Mouse (Mus musculus) heart, postnatal 4 days (tissue): Measurements from ENCODE around the gene Cirbp. TPM values are rescaled to one million over a fixed set of nuclear protein-coding genes. Genes with fewer than 3 reads are reported as not detected.
"Not testable (repeated sequence)": the region's sequence is repeated elsewhere in the genome, so short reads cannot be mapped to it uniquely, and the experiment has no call there.

ENCODE experiments used
- DNase-seq: peaks from one replicate; pipeline ENCODE4 v3.0.0; 2021
- total RNA-seq, 2 experiments: library from RNA; stranded (reverse); gene quantifications; 2 replicates each; pipeline ENCODE4 v1.2.3; 2021

Cirbp gene
- total RNA-seq, 2 experiments from 2014 or later, result 163 to 193 TPM

- peak; percentile 52 for DNase-seq
Measured at GRCm38 (mm10) chr10:80179068-80180051, 13.6 kb downstream of the Cirbp start, which contains the start of gene Efna2. Efna2 (plus strand) TSS chr10:80179482.

- DNase-seq, result no peak
Measured at GRCm38 (mm10) chr10:80180288-80180687, 14.5 kb downstream of the Cirbp start.

- no peak for DNase-seq
Measured at GRCm38 (mm10) chr10:80180823-80181222, 15.0 kb downstream of the Cirbp start.

GRCm38 (mm10) chr10:80182547-80182946 lies 16.8 kb downstream of the Cirbp start:
- DNase-seq, result no peak

- DNase-seq, result no peak
Measured at GRCm38 (mm10) chr10:80186649-80187048, 20.9 kb downstream of the Cirbp start.

GRCm38 (mm10) chr10:80187739-80188138 lies 22.0 kb downstream of the Cirbp start:
- DNase-seq, result no peak

- no peak for DNase-seq
Measured at GRCm38 (mm10) chr10:80188453-80189024, 22.8 kb downstream of the Cirbp start.

GRCm38 (mm10) chr10:80189999-80190398 lies 24.2 kb downstream of the Cirbp start:
- no peak for DNase-seq

GRCm38 (mm10) chr10:80190491-80191051 lies 24.8 kb downstream of the Cirbp start:
- DNase-seq, result peak; percentile 54

GRCm38 (mm10) chr10:80193976-80194375 lies 28.2 kb downstream of the Cirbp start:
- no peak for DNase-seq

GRCm38 (mm10) chr10:80194441-80194840 lies 28.7 kb downstream of the Cirbp start:
- no peak for DNase-seq

- no peak for DNase-seq
Measured at GRCm38 (mm10) chr10:80196167-80196566, 30.4 kb downstream of the Cirbp start.

GRCm38 (mm10) chr10:80196778-80197581 lies 31.2 kb downstream of the Cirbp start:
- DNase-seq, result no peak

GRCm38 (mm10) chr10:80199440-80200008 lies 33.7 kb downstream of the Cirbp start:
- DNase-seq, result peak; percentile 90

GRCm38 (mm10) chr10:80200485-80200884 lies 34.7 kb downstream of the Cirbp start:
- no peak for DNase-seq

- no peak for DNase-seq
Measured at GRCm38 (mm10) chr10:80204055-80204454, 38.3 kb downstream of the Cirbp start.

- no peak for DNase-seq
Measured at GRCm38 (mm10) chr10:80207201-80207600, 41.4 kb downstream of the Cirbp start.

- DNase-seq, result no peak
Measured at GRCm38 (mm10) chr10:80207676-80208075, 41.9 kb downstream of the Cirbp start.

GRCm38 (mm10) chr10:80208248-80208647 lies 42.5 kb downstream of the Cirbp start:
- DNase-seq, result no peak

- DNase-seq, result no peak
Measured at GRCm38 (mm10) chr10:80208841-80209371, 43.1 kb downstream of the Cirbp start.

- DNase-seq, result not testable (repeated sequence)
Measured at GRCm38 (mm10) chr10:80211547-80212103, 45.8 kb downstream of the Cirbp start.
